Mouse (Mus musculus): ENCODE data around the gene B3gat2.

B3gat2 gene

DNA sequence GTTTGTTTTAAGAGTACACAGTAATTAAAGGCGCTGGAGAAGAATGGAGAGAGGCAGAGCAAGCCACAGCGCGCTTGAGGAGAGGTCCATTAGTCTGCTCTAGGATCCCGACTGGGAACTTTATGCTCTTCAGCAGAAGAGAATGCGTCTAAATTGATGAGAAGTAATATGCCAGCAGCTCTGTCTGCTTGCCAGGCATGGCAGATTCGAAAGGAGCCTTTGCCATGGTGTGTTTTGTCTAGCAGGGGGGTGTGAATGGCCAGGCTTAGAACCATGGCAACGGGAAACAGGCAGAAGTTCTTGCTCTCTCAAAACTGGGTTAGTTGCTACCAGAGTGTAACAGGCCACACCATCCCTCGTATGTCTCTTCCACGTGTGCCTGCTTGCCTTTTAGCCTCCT is 73.3 kb downstream of the B3gat2 start:
- no peak for DNase-seq

DNA sequence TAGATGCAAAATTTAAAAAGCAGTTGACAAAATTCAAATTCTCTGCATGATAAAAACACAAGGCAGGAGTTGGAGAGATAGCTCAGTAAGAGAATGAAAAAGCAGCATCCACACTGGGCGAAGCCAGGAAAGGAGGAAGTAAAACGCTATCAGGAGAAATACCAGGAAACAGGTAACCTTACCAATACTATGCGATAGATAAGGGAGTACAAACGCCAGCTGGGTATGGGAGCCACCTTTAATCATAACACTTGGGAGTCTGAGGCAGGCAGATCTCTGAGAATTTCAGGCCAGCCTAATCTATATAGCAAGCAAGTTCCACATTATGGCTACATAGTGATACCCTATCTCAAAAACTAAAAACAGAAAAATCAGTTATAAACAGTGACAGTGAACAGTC is 75.1 kb downstream of the B3gat2 start:
- DNase-seq = no peak

- no peak for DNase-seq
Measured at GRCm38 (mm10) chr1:23840924-23841323, 79.4 kb downstream of the B3gat2 start.

DNA sequence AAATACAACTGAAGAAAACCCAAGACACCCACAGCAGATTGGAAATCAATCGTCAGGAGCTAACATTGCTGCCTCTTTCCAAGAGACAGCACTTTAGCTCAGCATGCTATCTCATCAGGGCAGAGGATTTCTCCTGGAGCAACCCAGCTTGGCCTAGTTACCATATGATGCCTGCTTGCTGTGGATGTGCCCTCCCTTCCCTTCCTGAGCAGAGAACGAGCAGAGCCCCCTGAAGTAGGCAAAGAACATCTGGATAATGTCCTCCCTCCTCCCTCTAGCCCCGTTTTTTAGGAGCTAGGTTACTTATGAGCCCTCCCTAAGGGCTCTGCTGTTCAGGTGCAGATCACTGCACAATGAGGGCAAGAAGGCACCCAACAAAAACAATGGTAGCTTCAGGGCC is 81.1 kb downstream of the B3gat2 start:
- no peak for DNase-seq

- DNase-seq = no peak
Measured at GRCm38 (mm10) chr1:23843790-23844189, 82.2 kb downstream of the B3gat2 start.

GRCm38 (mm10) chr1:23845007-23845406 is 83.5 kb downstream of the B3gat2 start:
- peak; percentile 73 for DNase-seq

DNA sequence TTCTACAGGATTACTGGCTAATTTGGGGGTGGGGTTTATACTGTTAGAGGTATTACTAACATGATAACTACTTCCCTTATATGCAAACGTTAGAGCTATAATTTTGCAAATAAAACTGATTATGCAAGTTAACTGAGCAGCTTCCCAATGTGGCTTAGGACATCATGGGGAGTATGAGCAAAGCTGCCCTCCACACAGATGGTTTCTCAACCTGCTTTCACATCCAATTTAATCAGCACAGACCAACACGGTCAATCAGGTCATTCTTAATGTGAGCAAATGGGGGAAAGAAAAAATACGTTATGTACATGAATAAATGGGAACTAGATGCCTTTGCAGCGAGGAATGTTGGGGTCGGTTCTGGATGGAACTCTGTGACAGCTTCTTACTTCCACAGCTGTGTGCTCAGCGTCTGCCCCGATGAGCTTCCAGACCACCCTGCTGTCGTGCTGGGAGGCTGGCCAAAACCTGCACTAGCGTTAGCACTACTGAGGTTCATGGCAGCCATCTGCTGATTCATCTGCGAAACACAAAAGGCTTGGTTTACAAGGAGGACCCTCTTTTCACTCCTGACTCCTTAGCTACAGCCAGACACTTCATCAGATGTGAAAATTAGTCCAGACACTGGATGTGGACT is 84.6 kb downstream of the B3gat2 start:
- DNase-seq = peak; percentile 89

DNA sequence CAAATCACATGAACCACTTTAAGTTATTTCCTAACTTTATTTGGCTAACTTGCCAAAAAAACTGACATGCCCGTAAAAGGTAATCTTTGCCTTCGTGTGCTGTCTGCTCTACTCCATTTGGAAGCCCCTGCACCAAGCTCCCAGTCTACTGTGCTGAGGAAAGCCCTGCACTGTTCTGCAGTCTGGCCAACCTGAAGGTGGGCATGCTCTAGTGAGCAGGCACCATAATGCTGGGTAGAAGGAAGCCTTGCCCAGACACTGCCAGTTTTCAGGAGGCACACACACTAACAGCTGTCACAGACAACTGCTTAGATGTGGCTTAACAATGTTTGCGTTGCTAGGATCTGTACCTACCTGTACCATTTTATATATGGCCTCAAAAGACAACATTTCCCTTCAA is 94.1 kb downstream of the B3gat2 start:
- DNase-seq = no peak

GRCm38 (mm10) chr1:23860944-23861343 is 99.4 kb downstream of the B3gat2 start:
- DNase-seq = no peak

GRCm38 (mm10) chr1:23865566-23865965 is 104.0 kb downstream of the B3gat2 start:
- DNase-seq = no peak

DNA sequence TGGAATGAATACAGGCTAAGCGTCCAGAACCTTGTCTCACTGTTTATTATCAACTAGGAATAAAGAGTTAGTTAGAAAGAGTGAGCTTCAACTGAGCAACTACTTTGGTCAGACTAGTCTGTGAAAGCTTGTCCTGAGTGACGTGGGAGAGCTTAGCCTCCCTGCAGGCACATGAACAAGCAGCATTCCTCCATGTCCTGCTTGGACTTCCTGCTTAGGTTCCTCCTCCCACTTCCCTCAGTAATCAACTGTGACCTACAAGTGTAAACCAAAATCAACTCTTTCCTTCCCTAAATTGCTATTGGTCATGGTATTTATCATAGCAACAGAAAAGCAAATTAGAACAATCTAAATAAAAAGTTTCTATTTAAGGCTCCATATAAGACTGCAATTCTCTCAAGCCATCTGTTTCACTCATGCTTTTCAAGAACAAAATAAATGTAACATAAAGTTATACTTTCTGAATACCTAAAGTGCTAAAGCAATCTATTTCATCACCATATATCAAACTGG is 105.9 kb downstream of the B3gat2 start:
- DNase-seq = no peak

DNA sequence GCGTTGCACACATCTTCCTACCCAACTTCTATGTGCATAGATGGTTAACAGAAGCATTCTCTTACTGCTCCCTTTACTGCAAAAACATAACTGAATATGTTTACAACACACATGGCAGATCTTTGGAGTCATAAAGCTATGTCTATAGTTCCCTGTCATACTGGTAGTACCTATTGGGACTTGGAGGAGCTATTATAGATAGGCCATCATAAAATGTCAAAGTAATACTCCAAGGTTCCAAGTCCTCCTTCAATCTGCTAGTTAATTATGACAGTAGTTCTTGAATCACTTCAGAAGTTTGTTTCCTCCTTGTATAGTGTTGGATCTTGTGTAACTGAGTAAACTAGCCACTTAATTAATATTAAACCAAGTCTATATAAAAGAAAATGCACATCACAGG is 110.6 kb downstream of the B3gat2 start:
- no peak for DNase-seq

DNA sequence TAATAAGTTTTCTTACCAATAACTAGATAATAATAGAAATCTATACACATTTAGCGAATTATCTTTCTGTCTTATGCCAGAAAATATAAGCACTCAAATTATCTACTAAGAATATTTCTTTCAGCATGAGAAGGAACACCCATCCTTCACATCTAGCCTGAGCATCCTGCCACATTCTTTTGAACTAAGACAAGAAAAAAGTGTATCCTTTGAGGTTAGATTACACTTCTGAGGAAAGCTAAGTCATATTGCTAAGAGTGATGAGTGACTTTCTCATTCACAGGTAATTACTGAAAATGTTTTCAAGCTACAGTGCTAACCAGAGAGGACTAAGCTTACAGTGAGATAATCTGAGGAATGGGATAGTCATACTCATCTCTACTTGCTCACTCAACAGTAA is 121.1 kb downstream of the B3gat2 start:
- DNase-seq = no peak

DNA sequence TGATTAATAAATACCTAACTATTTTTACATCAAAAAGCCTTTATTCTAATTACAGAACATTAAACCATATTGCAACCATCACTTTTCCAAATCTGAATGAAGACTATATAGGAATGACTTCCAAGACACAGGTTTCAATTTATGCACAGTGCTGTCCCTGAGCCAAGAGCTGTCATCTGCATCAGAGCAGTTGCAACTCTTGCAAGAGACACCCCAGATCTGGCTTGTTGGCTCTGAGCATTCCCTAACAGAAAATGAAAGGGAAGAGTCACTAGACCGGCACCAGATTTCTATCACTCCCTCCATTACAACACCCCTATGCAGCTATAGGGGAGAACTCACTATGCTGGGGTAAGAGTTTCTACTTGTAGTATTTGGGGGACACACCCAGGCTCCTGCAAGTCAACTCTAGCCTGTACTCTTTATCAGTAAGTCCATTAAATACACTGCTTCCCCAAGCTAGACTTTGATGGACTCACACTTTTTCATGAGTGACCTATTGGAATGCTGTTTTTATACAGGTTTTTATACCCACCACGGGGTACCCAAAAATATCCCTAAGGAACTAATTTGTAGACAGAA is 122.6 kb downstream of the B3gat2 start:
- no peak for DNase-seq

DNA sequence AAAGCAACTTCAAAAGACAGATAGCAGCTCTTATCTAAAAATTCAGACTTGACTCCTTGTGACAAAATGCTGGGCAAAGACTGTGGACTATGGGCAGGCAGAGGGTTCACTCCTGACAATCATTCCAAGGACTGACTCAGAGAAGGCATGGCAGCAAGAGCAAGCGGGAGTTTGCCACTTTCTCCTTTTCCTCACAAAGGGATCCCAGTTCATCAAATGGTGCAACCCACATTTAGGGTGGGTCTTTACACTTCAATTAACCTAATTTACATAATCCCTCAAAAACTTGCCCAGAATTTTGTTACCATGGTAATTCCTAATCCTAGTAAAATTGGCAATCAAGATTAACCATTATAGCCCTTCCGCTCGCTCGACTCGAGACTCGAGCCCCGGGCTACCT is 123.4 kb downstream of the B3gat2 start:
- no peak for DNase-seq

DNA sequence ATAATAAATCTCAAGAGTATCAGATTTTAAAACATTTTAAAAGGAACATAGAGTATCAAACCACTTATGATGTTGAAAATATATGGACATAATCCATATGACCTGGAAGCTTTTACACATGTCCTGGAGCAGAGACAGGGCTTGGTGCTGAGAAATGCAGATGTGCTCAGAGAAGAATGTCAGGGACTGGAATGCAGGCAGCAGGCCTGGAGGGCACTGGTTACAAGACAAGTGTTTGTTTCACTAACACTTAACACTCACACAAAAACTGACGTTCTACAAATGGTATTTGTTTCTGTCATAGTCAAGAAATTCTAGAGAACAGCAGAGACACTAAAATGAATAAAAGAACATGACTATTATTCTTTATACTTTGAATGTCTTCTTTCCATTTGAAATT is 130.5 kb downstream of the B3gat2 start:
- no peak for DNase-seq

Data from cerebellum, adult 11-12 months (tissue).